Mouse (Mus musculus): Measurements from ENCODE around the gene 2210418O10Rik. TPM values are rescaled to one million over a fixed set of nuclear protein-coding genes. Genes with fewer than 3 reads are reported as not detected.
"Not testable (repeated sequence)": the region's sequence is repeated elsewhere in the genome, so short reads cannot be mapped to it uniquely, and the experiment has no call there.

Gene 2210418O10Rik
- total RNA-seq (2014; rRNA removed) = 0.60 and 6.7 TPM in 2 replicates
- polyA plus RNA-seq (2012; rRNA removed) = 0.29 and 0.87 TPM in 2 replicates

DNA sequence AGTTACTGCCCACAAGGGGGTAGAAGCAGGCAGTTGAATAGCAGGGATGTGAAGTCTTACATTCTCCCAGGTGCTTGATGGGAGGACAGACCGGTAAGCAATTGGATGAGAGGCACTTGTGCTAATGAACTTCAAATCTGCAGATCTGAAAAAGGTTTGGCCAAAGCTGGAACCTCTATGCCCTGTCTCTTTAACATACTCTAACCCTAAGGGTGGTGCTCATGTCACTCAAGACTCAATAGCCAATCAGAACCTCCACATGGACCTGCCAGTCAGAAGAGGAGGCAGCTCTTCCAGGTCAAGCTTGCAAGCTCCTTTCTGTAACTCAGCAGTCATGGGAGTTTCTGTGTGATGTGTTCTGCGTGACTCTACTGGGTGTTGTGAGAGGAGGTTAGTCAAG lies at the start of gene 2210418O10Rik:
Gene 2210418O10Rik (plus strand): TSS at position 301 of the 400 bp plus-strand sequence.
- not testable (repeated sequence) for H3K79me2 ChIP-seq (ENCODE audit: control insufficient read depth, insufficient read depth, low read length); H3K4me3 ChIP-seq (ENCODE audit: insufficient read depth, low read depth, low read length); H3K27me3 ChIP-seq (ENCODE audit: control insufficient read depth, insufficient read depth, low read length); H3K4me1 ChIP-seq (ENCODE audit: control insufficient read depth, insufficient read depth, low read length); DNase-seq (ENCODE audit: extremely low read depth, low read depth, low spot score); H3K9ac ChIP-seq (ENCODE audit: low read depth, low read length); H3K27ac ChIP-seq (replicated peaks; ENCODE audit: insufficient read depth, low read depth, low read length); H3K36me3 ChIP-seq (ENCODE audit: control insufficient read depth, insufficient read depth, low read length)
- no CpG with 5 or more reads among the region's 2 CpGs for WGBS

DNA sequence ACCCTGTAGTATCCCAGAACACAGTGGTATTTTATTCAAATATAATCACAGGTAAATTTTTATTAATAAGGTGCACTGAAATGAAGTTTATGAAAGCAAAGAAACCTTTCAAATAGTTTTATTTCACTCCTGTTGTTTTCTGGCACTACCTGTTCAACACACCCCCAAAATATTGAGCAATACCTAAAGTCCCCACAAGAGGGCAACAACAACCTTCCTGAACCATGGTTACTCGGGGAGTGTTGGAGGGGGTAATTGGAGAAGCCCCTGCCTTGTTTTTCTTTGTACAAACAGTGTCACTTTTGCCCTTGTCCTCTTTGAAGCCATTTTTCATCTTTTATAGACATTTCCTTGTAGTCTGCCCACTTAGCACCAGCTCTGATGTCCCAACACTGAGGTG lies 22.1 kb downstream of the 2210418O10Rik start:
- not testable (repeated sequence) for H3K36me3 ChIP-seq (ENCODE audit: control insufficient read depth, insufficient read depth, low read length); H3K4me3 ChIP-seq (ENCODE audit: insufficient read depth, low read depth, low read length); H3K79me2 ChIP-seq (ENCODE audit: control insufficient read depth, insufficient read depth, low read length); DNase-seq (ENCODE audit: extremely low read depth, low read depth, low spot score); H3K4me1 ChIP-seq (ENCODE audit: control insufficient read depth, insufficient read depth, low read length); H3K27ac ChIP-seq (replicated peaks; ENCODE audit: insufficient read depth, low read depth, low read length); H3K9ac ChIP-seq (ENCODE audit: low read depth, low read length); H3K27me3 ChIP-seq (ENCODE audit: control insufficient read depth, insufficient read depth, low read length)
- no CpG with 5 or more reads among the region's 1 CpGs for WGBS

Other genes with a start within 250 kb of the 2210418O10Rik start
- 0.94 and 2.8 TPM in 2 replicates for gene Gm2004, start 76.7 kb upstream of the 2210418O10Rik start, total RNA-seq (2014; rRNA removed)
- gene Gm2004, start 76.7 kb upstream of the 2210418O10Rik start, polyA plus RNA-seq (2012; rRNA removed) = 0.11 TPM in 1 of 2 replicates, not detected in the other
- gene Gm11009, start 92.9 kb downstream of the 2210418O10Rik start, total RNA-seq (2014; rRNA removed) = not detected in 2 replicates
- not detected in 2 replicates for gene Gm11009, start 92.9 kb downstream of the 2210418O10Rik start, polyA plus RNA-seq (2012; rRNA removed)
- gene Gm14435, start 197.0 kb downstream of the 2210418O10Rik start, total RNA-seq (2014; rRNA removed) = 2.4 and 2.9 TPM in 2 replicates
- gene Gm14435, start 197.0 kb downstream of the 2210418O10Rik start, polyA plus RNA-seq (2012; rRNA removed) = 0.86 and 1.4 TPM in 2 replicates

Data from liver, adult 2 months (tissue).